In genomic region chr1:182055122-182055521, GRCm38 (mm10) we compare ENCODE assay signal across 10 mouse cellular contexts. TPM values are rescaled to one million over a fixed set of nuclear protein-coding genes. Genes with fewer than 3 reads are reported as not detected.
DNase-seq lines count a peak whose midpoint lies in the region; ATAC-seq lines count a peak whose summit lies in the region.
"Had no signal": no experiment of that assay in that cellular context is flagged by ENCODE, and none has a peak within 500 bp of the region (broad histone marks: within the 10 kb centered on the region; RNA-seq: fewer than 3 reads in every experiment).

No protein-coding gene starts in this region.

- H3K4me3 ChIP-seq in heart, embryonic 11.5 days (ENCODE audit: low read depth, low read length) = no peak overlapping the region
- H3K4me3 ChIP-seq in forebrain, embryonic 15.5 days = no peak overlapping the region
- H3K4me3 ChIP-seq: megakaryocyte, embryonic 14.5 days had no signal

- H3K9ac ChIP-seq in heart, embryonic 11.5 days (ENCODE audit: low read depth, low read length) = 0 out of 2 replicates have a peak overlapping the region, but pooled peaks have one; percentile 16
- no peak overlapping the region for H3K9ac ChIP-seq in forebrain, embryonic 15.5 days (replicated peaks)

- H3K4me1 ChIP-seq in heart, embryonic 11.5 days (ENCODE audit: control insufficient read depth, insufficient read depth, low read length) = peaks cover 13% of the 10 kb centered on the region
- H3K4me1 ChIP-seq in forebrain, embryonic 15.5 days = peaks cover 7% of the 10 kb centered on the region

- WGBS in heart, embryonic 11.5 days (ENCODE audit: insufficient replicate concordance) = 28% methylated on average over 9 of the region's 9 CpGs
- WGBS in forebrain, embryonic 15.5 days = 69% methylated on average over 9 of the region's 9 CpGs

- no peak for DNase-seq in heart, postnatal 14 days
- peak; percentile 59 for DNase-seq in ovary, postnatal 36 days (ENCODE audit: low spot score)
- no peak for DNase-seq in ovary, postnatal 14 days (ENCODE audit: low spot score)
- DNase-seq in gastrocnemius, postnatal 14 days = peak; percentile 43
- DNase-seq in yolk sac, embryonic 10.5 days (ENCODE audit: low spot score) = peak; percentile 50
- no peak for DNase-seq in left cerebral cortex, postnatal 36 days (ENCODE audit: low spot score in 2 of 2)
- DNase-seq: cerebellum, adult 2 months had no signal

- no peaks in the 10 kb centered on the region for H3K27me3 ChIP-seq in heart, embryonic 11.5 days (ENCODE audit: control insufficient read depth, insufficient read depth, low read length)
- no peaks in the 10 kb centered on the region for H3K27me3 ChIP-seq in forebrain, embryonic 15.5 days

- 0 out of 2 replicates have a peak overlapping the region, but pooled peaks have one; percentile 22 for H3K27ac ChIP-seq in heart, embryonic 11.5 days (ENCODE audit: low read depth, low read length)
- no peak overlapping the region for H3K27ac ChIP-seq in forebrain, embryonic 15.5 days (replicated peaks)

- no peaks in the 10 kb centered on the region for H3K9me3 ChIP-seq in heart, embryonic 11.5 days (replicated peaks; ENCODE audit: control insufficient read depth, low read length)
- no peaks in the 10 kb centered on the region for H3K9me3 ChIP-seq in forebrain, embryonic 15.5 days

- H3K36me3 ChIP-seq in heart, embryonic 11.5 days (ENCODE audit: control insufficient read depth, insufficient read depth, low read length) = no peaks in the 10 kb centered on the region
- no peaks in the 10 kb centered on the region for H3K36me3 ChIP-seq in forebrain, embryonic 15.5 days

- H3K4me2 ChIP-seq in heart, embryonic 11.5 days = peak overlapping the region; percentile 11; the same call in 1 of the 2 replicates
- no peak overlapping the region for H3K4me2 ChIP-seq in forebrain, embryonic 15.5 days (replicated peaks)

- intact Hi-C loops in heart, postnatal 14 days (cut with DNase I) = no loop called here
- intact Hi-C loops in gastrocnemius, postnatal 14 days (cut with DNase I; ENCODE audit: low total_unique reads) = no loop called here
- intact Hi-C loops in left cerebral cortex, postnatal 36 days (cut with DNase I) = loop anchor here (1.0 kb wide), 1 partner anchor 35 kb away; no protein-coding TSS in a partner anchor

- ATAC-seq in heart, embryonic 11.5 days (replicated peaks; ENCODE audit: insufficient number of reproducible peaks, low FRiP score, low TSS enrichment) = no peak
- no peak for ATAC-seq in forebrain, embryonic 15.5 days (replicated peaks)

RNA-seq across cellular contexts. Expression of gene Enah, which starts 35.3 kb away (rescaled TPM):
- 22.1 and 32.1 TPM in 2 replicates for polyA plus RNA-seq in heart, embryonic 11.5 days (2014; fragmentation: Nextera tagmentation; extraction: Ambion mirVana)
- 10 to 100 TPM; 90.6 to 92.1 TPM for total RNA-seq in heart, postnatal 14 days (2021)
- total RNA-seq in gastrocnemius, postnatal 14 days (2021) = 100 to 1,000 TPM in 1 of 2 experiments, 10 to 100 TPM in 1; 57.5 to 119 TPM
- 100 to 1,000 TPM; 128 to 155 TPM for total RNA-seq in left cerebral cortex, postnatal 36 days (2021)
- 34.4 and 36.0 TPM in 2 replicates for polyA plus RNA-seq in forebrain, embryonic 15.5 days (2015; fragmentation: Nextera tagmentation; extraction: Ambion mirVana)

Comparison
In these comparisons a context has a peak if more than half of its experiments do, and no peak if none do; other contexts are left out.
1. DNase-seq: peak in ovary, postnatal 36 days (single experiment), gastrocnemius, postnatal 14 days (single experiment) and yolk sac, embryonic 10.5 days (single experiment); none in heart, postnatal 14 days (0 of 2), ovary, postnatal 14 days (single experiment) and left cerebral cortex, postnatal 36 days (0 of 2).